Mouse (Mus musculus): ENCODE measurements around the gene Pfkp. TPM values are rescaled to one million over a fixed set of nuclear protein-coding genes. Genes with fewer than 3 reads are reported as not detected.

Gene Pfkp
- total and polyA plus RNA-seq, 3 experiments, result 53.3 to 175 TPM; not detected in 1

DNA sequence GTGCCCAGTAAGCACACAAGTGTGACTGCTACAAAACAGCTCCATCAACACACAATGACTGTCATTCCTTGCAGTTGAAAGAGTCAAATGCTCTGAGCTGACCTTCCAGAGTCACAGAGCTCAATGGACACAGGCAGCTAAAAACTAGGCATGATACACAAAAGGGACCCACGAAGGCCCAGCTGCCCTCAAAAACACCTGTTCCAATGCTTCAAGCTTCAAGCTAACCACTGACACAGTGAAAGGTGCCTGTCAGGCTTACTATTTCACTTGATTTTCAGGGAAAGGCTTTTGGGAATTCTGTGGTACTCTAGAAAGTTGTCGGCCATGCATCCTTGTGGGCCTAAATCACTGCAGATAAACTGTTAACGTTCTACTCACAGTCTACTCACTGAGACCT is 28.3 kb downstream of the Pfkp start:
- H3K9ac ChIP-seq (ENCODE audit: control insufficient read depth, low read depth, low read length, poor library complexity, severe bottlenecking), result no peak overlapping the region
- H3K36me3 ChIP-seq (ENCODE audit: control insufficient read depth in 1 of 2, insufficient read depth in 2 of 2, low read length in 2 of 2), result peaks cover 0 to 37% of the 10 kb centered on the region in 2 experiments; a peak in 2 of 4 replicates
- TF ChIP-seq E2F4 (IDR thresholded peaks at IDR 0.05; ENCODE audit: borderline replicate concordance, low read depth, low read length) (no peak), MYC (IDR thresholded peaks at IDR 0.05; ENCODE audit: low read depth, low read length) (no peak), SIN3A (IDR thresholded peaks at IDR 0.05; ENCODE audit: low read length) (no peak), NRF1 (IDR thresholded peaks at IDR 0.05; ENCODE audit: insufficient read depth, low read depth, low read length, poor library complexity, severe bottlenecking) (no peak), GABPA (IDR thresholded peaks at IDR 0.05; ENCODE audit: low read depth, low read length) (no peak), MAFK (IDR thresholded peaks at IDR 0.05; ENCODE audit: borderline replicate concordance, low read depth, low read length) (no peak), NELFE (IDR thresholded peaks at IDR 0.05; ENCODE audit: low read depth, low read length) (no peak)
- no peak for DNase-seq (ENCODE audit: low read depth, low spot score)
- H3K27ac ChIP-seq (ENCODE audit: control insufficient read depth, low read depth, low read length), result no peak overlapping the region
- no peak overlapping the region for H3K4me3 ChIP-seq (ENCODE audit: control insufficient read depth in 1 of 2, insufficient read depth in 1 of 2, low read depth in 2 of 2, low read length in 2 of 2)
- H3K4me1 ChIP-seq (ENCODE audit: control insufficient read depth in 1 of 2, insufficient read depth in 2 of 2, low read length in 2 of 2), result no peaks in the 10 kb centered on the region; a peak in 1 of 4 replicates
- no peaks in the 10 kb centered on the region for H3K79me2 ChIP-seq (ENCODE audit: control insufficient read depth, insufficient read depth, low read length, poor library complexity)
- no peaks in the 10 kb centered on the region for H3K27me3 ChIP-seq (ENCODE audit: control insufficient read depth in 1 of 2, insufficient read depth in 2 of 2, low read length in 2 of 2)
- H3K9me3 ChIP-seq (replicated peaks; ENCODE audit: insufficient read depth, low read length), result no peaks in the 10 kb centered on the region

GRCm38 (mm10) chr13:6618711-6619110 is 29.9 kb downstream of the Pfkp start:
- Histone ChIP-seq H3K9me3 (replicated peaks; ENCODE audit: insufficient read depth, low read length) (no peaks in the 10 kb centered on the region), H3K79me2 (ENCODE audit: control insufficient read depth, insufficient read depth, low read length, poor library complexity) (no peaks in the 10 kb centered on the region), H3K9ac (ENCODE audit: control insufficient read depth, low read depth, low read length, poor library complexity, severe bottlenecking) (no peak overlapping the region), H3K4me1 (ENCODE audit: control insufficient read depth in 1 of 2, insufficient read depth in 2 of 2, low read length in 2 of 2) (no peaks in the 10 kb centered on the region), H3K27me3 (ENCODE audit: control insufficient read depth in 1 of 2, insufficient read depth in 2 of 2, low read length in 2 of 2) (no peaks in the 10 kb centered on the region), H3K4me3 (ENCODE audit: control insufficient read depth in 1 of 2, insufficient read depth in 1 of 2, low read depth in 2 of 2, low read length in 2 of 2) (no peak overlapping the region), H3K36me3 (ENCODE audit: control insufficient read depth in 1 of 2, insufficient read depth in 2 of 2, low read length in 2 of 2) (peaks cover 0 to 31% of the 10 kb centered on the region in 2 experiments; a peak in 2 of 4 replicates), H3K27ac (ENCODE audit: control insufficient read depth, low read depth, low read length) (no peak overlapping the region)
- no peak for DNase-seq (ENCODE audit: low read depth, low spot score)
- TF ChIP-seq KAT2A (conservative IDR thresholded peaks at IDR 0.05; ENCODE audit: low read depth, low read length) (no peak), RAD21 (IDR thresholded peaks at IDR 0.05; ENCODE audit: low read depth, low read length) (no peak), MAZ (IDR thresholded peaks at IDR 0.05; ENCODE audit: low read depth, low read length) (no peak), HCFC1 (IDR thresholded peaks at IDR 0.05; ENCODE audit: low read depth, low read length) (no peak), POLR2A (IDR thresholded peaks at IDR 0.05; ENCODE audit: control insufficient read depth in 1 of 2, insufficient read depth in 1 of 2, low read depth in 1 of 2, low read length in 2 of 2, poor library complexity in 1 of 2) (no peak), SMC3 (IDR thresholded peaks at IDR 0.05; ENCODE audit: low read depth, low read length) (no peak), POLR2AphosphoS2 (IDR thresholded peaks at IDR 0.05; ENCODE audit: low read length) (no peak), ETS1 (IDR thresholded peaks at IDR 0.05; ENCODE audit: low read depth, low read length) (no peak), TCF12 (IDR thresholded peaks at IDR 0.05; ENCODE audit: low read depth, low read length) (no peak), MAX (IDR thresholded peaks at IDR 0.05; ENCODE audit: low read length) (no peak), MEF2A (IDR thresholded peaks at IDR 0.05; ENCODE audit: extremely low read depth, insufficient replicate concordance, low read depth, low read length, poor library complexity, severe bottlenecking) (no peak), ZC3H11A (IDR thresholded peaks at IDR 0.05; ENCODE audit: low read depth, low read length) (no peak), MYC (IDR thresholded peaks at IDR 0.05; ENCODE audit: low read depth, low read length) (no peak), POLR2AphosphoS5 (IDR thresholded peaks at IDR 0.05; ENCODE audit: borderline replicate concordance, low read depth, low read length) (no peak), ZKSCAN1 (IDR thresholded peaks at IDR 0.05; ENCODE audit: low read depth, low read length) (no peak), E2F4 (IDR thresholded peaks at IDR 0.05; ENCODE audit: borderline replicate concordance, low read depth, low read length) (no peak), NELFE (IDR thresholded peaks at IDR 0.05; ENCODE audit: low read depth, low read length) (no peak), EP300 (IDR thresholded peaks at IDR 0.05; ENCODE audit: low read depth in 1 of 2, low read length in 2 of 2) (no peak)
